Mouse (Mus musculus): ENCODE results near the gene Gm37240.
"Not testable (repeated sequence)": the region's sequence is repeated elsewhere in the genome, so short reads cannot be mapped to it uniquely, and the experiment has no call there.

GRCm38 (mm10) chr3:84655785-84656150 is 1231.5 kb downstream of the Gm37240 start:
- TF ChIP-seq CTCF (IDR thresholded peaks at IDR 0.05; ENCODE audit: borderline replicate concordance, insufficient read depth, low read length); POLR2A (IDR thresholded peaks at IDR 0.05; ENCODE audit: low read depth, low read length): not testable (repeated sequence)
